Mouse (Mus musculus): ENCODE results near the gene Tspan9. TPM values are rescaled to one million over a fixed set of nuclear protein-coding genes. Genes with fewer than 3 reads are reported as not detected.

Gene Tspan9
- total RNA-seq, 2 experiments from 2014 or later = 45.6 to 71.6 TPM

DNA sequence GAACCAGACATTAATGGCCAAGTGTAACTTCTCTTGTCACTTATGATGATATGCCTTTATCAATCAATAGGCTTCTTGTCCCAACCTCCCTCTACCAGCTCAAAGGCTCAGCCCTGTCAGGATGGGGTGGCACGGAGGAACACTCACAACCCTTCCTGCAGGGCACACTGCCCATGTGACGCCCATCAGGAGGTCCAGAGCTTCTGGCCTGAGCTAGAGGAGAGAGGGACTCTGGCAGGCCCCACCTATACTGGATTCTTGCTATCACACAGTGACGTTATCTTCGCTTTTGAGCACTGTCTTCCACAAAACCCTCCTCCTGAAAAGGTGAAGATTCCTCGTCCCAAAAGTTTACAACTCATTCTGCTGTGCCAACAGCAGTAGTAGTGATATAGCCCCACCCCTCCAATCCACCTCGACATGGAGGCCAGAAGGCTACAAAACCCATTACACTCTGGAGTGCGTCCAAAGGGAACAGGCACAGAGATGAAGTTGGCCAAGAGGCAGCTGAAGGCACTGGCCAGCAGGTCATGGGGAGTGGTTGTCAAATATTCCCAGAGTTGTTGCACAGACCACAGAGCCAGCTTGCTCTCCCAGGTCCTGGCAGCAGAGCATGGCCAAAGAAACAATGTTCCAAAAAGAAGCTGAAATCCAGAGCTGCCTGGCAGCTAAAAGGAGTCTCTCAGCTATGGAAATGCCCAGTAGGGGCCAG lies 34.9 kb downstream of the Tspan9 start:
- intact Hi-C loops (cut with DNase I; ENCODE audit: low total_unique reads) = no loop called here

GRCm38 (mm10) chr6:128107698-128108097 lies 35.7 kb downstream of the Tspan9 start:
- intact Hi-C loops (cut with DNase I; ENCODE audit: low total_unique reads) = no loop called here
- no peak for DNase-seq

More for the DNA sequence above, 34.9 kb downstream of the Tspan9 start:
- no peak for DNase-seq

DNA sequence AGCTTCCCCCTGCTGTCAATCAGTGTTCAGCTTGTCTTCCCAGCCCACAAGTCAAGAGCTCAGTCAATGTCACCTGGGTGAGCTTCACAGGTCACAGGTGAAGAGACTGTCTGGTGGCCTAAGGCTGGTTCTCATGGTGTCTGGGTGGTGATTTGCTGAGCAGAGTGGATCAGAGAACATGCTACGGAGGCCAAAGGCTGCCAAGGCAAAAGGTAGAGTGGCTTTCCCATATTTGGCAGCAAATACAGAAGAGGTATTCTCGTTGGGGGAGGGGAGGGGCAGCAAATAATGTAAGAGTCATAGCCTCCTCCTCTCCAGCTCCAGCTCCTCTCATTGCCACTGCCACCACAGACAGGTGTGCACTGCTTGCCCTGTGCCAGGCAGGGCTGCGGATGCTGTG lies 37.2 kb downstream of the Tspan9 start:
- intact Hi-C loops (cut with DNase I; ENCODE audit: low total_unique reads) = no loop called here
- no peak for DNase-seq

DNA sequence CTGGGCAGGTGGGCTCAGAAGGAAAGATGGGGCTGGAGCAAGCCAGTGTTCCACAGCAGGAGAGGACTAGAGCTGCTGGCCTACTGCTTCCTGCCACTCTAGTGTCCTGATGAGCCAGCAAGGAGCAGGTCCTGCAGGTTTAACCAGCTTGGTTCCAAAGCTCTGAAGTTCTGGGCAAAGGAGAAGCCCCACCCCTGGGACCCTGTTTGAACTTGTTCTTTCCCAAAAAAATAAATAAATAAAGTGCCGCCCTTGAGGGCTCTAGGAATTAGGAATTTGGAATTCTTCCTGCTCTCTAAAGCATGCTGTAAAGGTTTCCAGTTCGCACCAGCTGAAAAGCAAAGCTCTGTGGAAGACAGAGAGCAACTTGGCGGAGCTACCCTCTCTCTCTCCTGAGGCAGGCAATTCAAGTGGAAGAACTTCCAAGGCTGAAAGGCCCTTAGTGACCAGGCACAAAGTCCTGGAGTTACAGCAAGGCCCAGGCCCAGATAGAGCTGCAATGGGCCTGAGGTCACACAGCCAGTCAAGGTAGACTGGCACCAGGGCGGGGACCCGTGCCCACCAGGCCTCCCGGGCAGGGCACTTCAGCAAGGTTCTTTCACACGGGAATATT lies 38.6 kb downstream of the Tspan9 start:
- intact Hi-C loops (cut with DNase I; ENCODE audit: low total_unique reads) = no loop called here
- DNase-seq = no peak

DNA sequence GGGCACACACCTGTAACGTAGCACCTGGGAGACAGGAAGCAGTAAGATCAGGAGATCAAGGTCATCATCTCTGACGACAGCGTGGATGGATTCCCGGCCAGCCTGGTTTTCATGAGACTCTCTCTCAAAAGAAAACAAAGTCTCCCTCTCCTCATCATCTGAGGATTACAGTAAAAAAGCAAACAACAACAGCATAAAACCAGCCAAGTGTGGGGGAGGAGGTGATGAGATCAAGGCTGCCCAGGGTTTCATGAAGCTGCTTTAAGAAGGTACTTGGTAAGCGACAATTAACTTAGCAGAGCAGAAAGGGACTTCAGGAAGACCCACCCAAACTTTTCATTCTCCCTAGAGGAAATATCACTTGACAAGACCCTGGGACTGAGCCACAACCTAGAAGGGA lies 39.5 kb downstream of the Tspan9 start:
- intact Hi-C loops (cut with DNase I; ENCODE audit: low total_unique reads) = no loop called here
- no peak for DNase-seq

GRCm38 (mm10) chr6:128102296-128102999 lies 40.9 kb downstream of the Tspan9 start:
- peak; percentile 61 for DNase-seq
- intact Hi-C loops (cut with DNase I; ENCODE audit: low total_unique reads) = no loop called here

DNA sequence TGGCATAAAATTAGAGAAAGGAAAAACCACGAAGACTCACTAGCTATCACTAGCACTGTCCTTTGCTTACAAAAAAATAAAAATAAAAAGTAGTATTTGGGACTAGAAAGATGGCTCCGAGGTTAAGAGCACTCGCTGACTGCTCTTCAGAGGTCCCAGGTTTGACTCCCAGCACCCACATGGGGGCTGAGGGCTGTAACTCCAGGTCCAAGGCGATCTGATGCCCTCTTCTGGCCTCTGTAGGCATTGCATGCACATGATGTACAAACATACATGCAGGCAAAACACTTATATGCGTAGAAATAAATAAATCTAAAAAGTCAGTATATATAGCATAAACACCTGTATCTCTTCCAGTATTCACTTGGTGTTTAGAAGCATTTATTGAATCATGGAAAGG lies 43.5 kb downstream of the Tspan9 start:
- intact Hi-C loops (cut with DNase I; ENCODE audit: low total_unique reads) = loop anchor here (10.0 kb wide), 1 partner anchor 45 kb away; the partner anchor contains the start of gene Tspan9
- DNase-seq = no peak

- intact Hi-C loops (cut with DNase I; ENCODE audit: low total_unique reads) = loop anchor here (10.0 kb wide), 1 partner anchor 46 kb away; the partner anchor contains the start of gene Tspan9
- DNase-seq = no peak
Measured at GRCm38 (mm10) chr6:128099190-128099589, 44.2 kb downstream of the Tspan9 start.

DNA sequence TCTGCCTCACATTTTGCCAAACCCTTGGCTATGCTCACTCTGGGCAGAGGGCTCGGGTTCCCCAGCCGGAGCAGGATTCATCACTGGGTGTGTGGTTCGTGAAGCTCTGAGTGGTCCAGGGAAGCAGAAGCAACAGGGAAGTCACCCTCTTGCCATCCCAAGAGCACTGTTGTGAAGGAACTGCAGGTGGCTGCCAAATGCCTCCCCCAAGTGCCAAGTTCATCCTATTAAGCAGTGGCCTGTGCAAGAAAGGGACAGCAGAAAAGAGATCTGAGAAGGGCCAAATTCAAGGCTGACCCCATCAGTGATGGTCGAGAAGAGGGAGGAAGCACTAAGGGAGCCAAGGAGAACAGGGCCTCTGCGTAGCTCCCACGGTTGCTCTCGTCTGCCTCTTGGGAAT lies 46.9 kb downstream of the Tspan9 start:
- intact Hi-C loops (cut with DNase I; ENCODE audit: low total_unique reads) = loop anchor here (10.0 kb wide), 1 partner anchor 48 kb away; the partner anchor contains the start of gene Tspan9
- DNase-seq = no peak

- DNase-seq = no peak
- intact Hi-C loops (cut with DNase I; ENCODE audit: low total_unique reads) = loop anchor here (10.0 kb wide), 1 partner anchor 49 kb away; the partner anchor contains the start of gene Tspan9
Measured at GRCm38 (mm10) chr6:128095906-128096305, 47.5 kb downstream of the Tspan9 start.

DNA sequence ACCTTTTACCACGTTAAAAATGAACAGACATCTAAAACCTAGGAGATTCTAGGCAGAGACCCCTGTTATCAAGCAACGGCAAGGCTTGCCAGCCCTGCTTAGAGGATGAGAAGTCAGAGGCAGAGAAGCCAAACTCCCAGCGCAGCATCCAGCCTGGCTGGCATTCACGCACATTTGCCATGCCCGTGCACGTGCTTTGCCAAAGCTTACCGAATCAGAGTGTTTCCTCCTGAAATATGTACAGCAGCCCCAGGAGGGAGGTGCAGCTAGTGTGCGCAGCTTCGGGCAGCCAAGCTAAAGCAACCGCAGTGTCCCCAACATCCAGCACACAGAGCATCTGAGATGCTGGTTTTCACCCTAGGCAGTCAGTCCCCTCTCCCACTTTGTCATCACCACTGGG lies 48.3 kb downstream of the Tspan9 start:
- intact Hi-C loops (cut with DNase I; ENCODE audit: low total_unique reads) = loop anchor here (10.0 kb wide), 1 partner anchor 50 kb away; the partner anchor contains the start of gene Tspan9

DNA sequence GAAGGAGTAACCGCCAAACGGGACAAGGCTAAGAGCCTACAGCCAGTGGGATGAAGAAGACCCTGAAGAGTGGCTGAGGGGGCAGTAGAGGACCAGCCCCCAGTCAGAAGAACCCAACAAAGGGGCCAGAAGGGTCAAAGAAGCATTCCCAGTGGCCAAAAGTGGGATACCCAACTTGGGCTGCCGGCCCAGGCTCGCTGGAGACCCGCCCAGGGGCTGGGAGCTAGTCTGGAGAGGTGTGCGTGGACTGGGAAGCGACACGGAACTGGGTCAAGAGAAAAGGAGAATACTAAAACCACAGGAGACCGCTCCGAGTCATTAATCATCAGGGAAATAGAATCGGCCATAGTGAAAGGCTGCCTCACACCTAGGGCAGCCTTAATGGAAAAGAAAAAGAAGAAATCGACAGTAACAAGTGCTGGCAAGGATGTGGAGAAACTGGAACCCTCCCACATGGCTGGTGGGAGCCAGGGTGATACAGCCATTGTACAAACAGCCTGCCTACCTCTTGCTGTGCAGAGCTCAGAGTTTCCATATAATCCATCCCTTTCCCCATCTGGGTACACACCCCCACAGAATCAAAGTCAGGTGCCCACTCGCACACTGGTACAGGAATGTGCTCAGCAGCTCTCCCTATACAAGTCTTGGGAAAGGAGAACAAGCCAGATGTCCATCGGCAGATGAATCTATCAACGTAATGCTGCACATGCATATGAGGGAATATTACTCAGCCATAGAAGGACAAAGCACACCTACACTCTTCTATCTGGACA lies 49.4 kb downstream of the Tspan9 start:
- intact Hi-C loops (cut with DNase I; ENCODE audit: low total_unique reads) = loop anchor here (2.0 to 10.0 kb wide), 3 partner anchors 51 to 123 kb away; partner anchors contain the start of gene Tspan9
- DNase-seq = no peak

More for the DNA sequence above, 48.3 kb downstream of the Tspan9 start:
- DNase-seq = no peak

GRCm38 (mm10) chr6:128092621-128093020 lies 50.8 kb downstream of the Tspan9 start:
- no peak for DNase-seq
- intact Hi-C loops (cut with DNase I; ENCODE audit: low total_unique reads) = loop anchor here (2.0 to 10.0 kb wide), 3 partner anchors 52 to 122 kb away; partner anchors contain the start of gene Tspan9

DNA sequence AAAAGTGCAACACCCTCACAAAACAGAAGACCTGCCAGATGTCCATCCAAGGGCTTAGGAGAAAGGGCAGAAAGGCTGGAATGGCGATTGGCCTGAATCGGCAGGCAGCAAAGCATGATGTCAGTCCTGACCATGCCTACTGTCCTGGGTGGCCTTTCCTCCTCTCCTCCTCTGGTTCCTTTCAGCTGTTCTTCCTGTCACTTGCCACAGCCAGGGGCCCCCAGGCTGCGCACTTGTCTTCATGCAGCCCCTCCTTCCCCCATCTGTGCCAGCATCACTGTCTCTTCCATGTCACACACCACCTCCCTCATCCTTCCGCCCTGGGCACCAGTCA lies 51.6 kb downstream of the Tspan9 start:
- DNase-seq = no peak
- intact Hi-C loops (cut with DNase I; ENCODE audit: low total_unique reads) = loop anchor here (2.0 to 10.0 kb wide), 3 partner anchors 53 to 121 kb away; partner anchors contain the start of gene Tspan9

DNA sequence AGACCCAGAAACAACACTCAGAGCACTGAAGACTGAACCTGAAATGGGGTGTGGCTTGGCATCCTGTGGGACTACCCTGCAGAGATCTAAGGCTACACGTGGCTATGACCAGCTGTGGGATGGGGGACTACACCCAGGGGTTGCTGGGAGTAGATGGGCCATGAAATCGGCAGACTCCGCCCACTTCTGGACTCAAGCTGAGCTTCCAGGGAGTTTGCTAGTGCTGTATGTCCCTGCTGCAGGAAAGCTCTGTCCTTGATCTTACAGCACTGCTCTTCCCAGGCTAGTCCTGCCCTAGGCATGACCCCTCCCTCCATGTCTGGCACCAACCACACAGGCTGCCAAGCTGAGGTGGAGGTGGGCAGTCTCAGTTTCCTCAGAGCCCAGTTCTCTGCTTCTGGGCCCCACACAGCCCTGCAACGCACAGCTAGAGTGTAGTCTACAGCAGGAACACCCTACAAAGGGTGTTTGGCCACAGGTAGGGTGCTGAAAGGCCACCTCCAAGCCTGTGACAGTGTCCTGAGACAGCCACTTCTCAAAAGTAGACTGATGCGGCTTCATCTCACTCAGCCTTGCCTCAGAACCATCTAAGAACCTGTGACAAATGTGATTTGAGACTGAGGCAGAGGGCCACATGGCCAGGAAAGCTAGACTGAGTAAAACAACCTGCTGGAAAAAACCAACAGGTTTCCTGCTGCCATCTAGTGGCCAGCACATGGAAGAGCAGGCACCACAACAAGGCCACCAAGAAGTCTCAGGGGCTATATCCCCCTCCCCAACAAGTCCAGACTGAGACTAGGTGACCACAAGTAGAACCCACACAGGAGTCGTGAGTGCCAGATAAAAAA lies 52.2 kb downstream of the Tspan9 start:
- peak; percentile 34 for DNase-seq
- intact Hi-C loops (cut with DNase I; ENCODE audit: low total_unique reads) = loop anchor here (5.0 to 10.0 kb wide), 2 partner anchors 54 to 59 kb away; partner anchors contain the start of gene Tspan9

DNA sequence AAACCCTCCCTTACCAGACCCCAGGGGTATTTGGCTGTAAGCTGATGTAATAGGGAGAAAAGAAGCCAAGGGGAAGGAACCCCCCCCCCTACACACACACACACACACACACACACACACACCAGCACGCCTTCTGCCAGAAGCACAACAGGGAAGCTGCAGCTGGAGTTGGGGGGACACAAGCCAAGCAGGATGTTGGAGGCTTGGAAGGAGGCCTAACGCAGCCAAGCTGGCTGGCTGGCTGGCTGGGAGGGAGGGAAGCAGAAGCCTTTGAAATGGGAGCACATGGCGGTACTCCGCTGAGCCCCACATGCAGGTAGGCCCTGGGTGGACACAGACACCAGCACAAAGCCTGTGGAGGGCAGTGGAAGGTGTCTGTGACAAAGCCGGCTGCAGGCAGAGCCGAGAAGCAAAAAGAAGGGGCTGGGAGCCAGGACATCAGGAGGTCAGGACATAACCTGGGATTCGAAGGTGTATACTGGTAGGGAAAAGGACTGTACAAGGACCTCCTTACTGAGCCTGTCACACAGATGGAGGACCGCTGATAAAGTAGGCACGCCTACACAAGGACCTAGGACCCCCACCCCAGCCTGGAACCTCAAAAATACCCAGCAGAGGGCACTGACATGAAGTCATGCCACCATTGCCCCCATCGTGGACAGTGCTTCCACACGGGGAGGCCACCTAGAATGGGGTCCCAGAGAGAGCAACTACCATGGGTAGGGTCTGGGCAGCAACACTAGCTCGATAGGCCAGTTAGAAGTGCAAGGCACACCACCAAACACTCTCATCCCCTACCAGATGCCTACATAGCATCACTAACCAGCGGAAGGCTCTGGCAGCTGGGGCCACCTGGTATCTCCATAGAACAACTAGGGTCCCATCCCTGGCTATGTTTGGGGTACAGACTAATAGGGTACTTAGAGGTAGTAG lies 53.4 kb downstream of the Tspan9 start:
- peak; percentile 84 for DNase-seq

More for the DNA sequence above, 53.4 kb downstream of the Tspan9 start:
- intact Hi-C loops (cut with DNase I; ENCODE audit: low total_unique reads) = loop anchor here (5.0 to 10.0 kb wide), 2 partner anchors 55 to 58 kb away; partner anchors contain the start of gene Tspan9
